Mouse (Mus musculus): Measurements from ENCODE around the gene Mat2a. TPM values are rescaled to one million over a fixed set of nuclear protein-coding genes. Genes with fewer than 3 reads are reported as not detected.

The Mat2a gene
- polyA plus RNA-seq, 2 experiments: 99.9 to 159 TPM

DNA sequence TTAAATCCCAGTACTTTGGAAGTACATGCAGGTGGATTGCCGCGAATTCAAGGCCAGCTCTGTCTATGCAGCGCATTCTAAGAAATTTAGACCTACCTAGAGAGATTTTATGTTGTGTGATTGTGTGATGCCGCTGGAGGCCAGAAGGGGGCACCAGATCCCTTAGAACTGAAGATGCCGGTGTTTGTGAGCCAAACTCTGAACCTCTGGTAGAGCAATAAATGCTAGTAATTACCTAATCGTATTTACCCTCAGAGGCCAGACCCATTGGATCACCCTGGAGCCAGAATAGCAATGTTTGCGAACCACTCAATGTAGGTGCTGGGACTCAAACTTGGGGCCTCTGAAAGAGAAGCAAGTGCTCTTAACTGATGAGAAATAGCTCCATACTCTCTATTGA is 37.5 kb downstream of the Mat2a start:
- peaks cover 0 to 6% of the 10 kb centered on the region in 2 experiments; a peak in 1 of 4 replicates for H3K4me1 ChIP-seq (replicated peaks; ENCODE audit: control insufficient read depth in 2 of 2, insufficient read depth in 2 of 2, low read length in 1 of 2)
- TF ChIP-seq CTCF (IDR thresholded peaks at IDR 0.05; ENCODE audit: low read depth) (peak; percentile 88), EP300 (IDR thresholded peaks at IDR 0.05; ENCODE audit: low read depth) (no peak)
- H3K4me3 ChIP-seq (ENCODE audit: insufficient read depth in 1 of 2, low read depth in 2 of 2, low read length in 2 of 2): no peak overlapping the region
- DNase-seq (ENCODE audit: low read depth in 3 of 3, low spot score in 3 of 3): peak; percentile 59 to 65 (median 60)
- no peak overlapping the region for H3K27ac ChIP-seq
- H3K36me3 ChIP-seq (replicated peaks; ENCODE audit: control insufficient read depth, insufficient read depth, low read depth): no peaks in the 10 kb centered on the region
- peak; percentile 24; the same call in 1 of the 2 replicates for ATAC-seq (ENCODE audit: insufficient read depth)
- H3K9ac ChIP-seq (replicated peaks): no peak overlapping the region
- H3K27me3 ChIP-seq (ENCODE audit: control insufficient read depth, insufficient read depth, low read length): no peaks in the 10 kb centered on the region
- H3K4me2 ChIP-seq (ENCODE audit: low read depth): no peak overlapping the region
- WGBS (ENCODE audit: insufficient replicate concordance): 13% methylated on average over 7 of the region's 7 CpGs
- no peaks in the 10 kb centered on the region for H3K9me3 ChIP-seq (ENCODE audit: control insufficient read depth, low read length)

DNA sequence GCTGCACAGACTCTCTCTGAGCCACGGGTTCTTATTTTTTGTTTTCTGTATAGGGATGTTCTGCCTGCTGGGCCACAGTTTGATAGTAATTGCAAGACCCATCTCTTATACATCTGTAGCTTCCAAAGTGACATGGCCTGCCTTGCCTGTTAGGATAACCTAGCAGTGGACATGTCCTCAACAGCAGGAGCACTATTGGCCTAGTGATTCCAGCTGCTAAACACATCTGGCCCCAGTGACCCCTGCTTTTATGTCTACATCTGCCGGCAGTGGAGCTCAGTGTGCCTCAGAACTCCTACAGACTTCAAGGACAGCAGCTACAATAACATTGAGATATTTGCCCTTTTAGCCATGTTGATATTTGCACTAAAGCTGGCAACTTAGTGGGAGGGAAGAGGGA is 39.4 kb downstream of the Mat2a start:
- H3K36me3 ChIP-seq (replicated peaks; ENCODE audit: control insufficient read depth, insufficient read depth, low read depth): no peaks in the 10 kb centered on the region
- DNase-seq (ENCODE audit: low read depth in 3 of 3, low spot score in 3 of 3) (no peak), ATAC-seq (ENCODE audit: insufficient read depth) (no peak)
- H3K27ac ChIP-seq: no peak overlapping the region
- no peaks in the 10 kb centered on the region for H3K27me3 ChIP-seq (ENCODE audit: control insufficient read depth, insufficient read depth, low read length)
- H3K4me1 ChIP-seq (replicated peaks; ENCODE audit: control insufficient read depth in 2 of 2, insufficient read depth in 2 of 2, low read length in 1 of 2): peaks cover 0 to 7% of the 10 kb centered on the region in 2 experiments; a peak in 1 of 4 replicates
- no peak overlapping the region for H3K4me3 ChIP-seq (ENCODE audit: insufficient read depth in 1 of 2, low read depth in 2 of 2, low read length in 2 of 2)
- no peaks in the 10 kb centered on the region for H3K9me3 ChIP-seq (ENCODE audit: control insufficient read depth, low read length)
- H3K9ac ChIP-seq (replicated peaks): no peak overlapping the region
- WGBS (ENCODE audit: insufficient replicate concordance): 67% methylated on average over 2 of the region's 2 CpGs
- no peak overlapping the region for H3K4me2 ChIP-seq (ENCODE audit: low read depth)
- TF ChIP-seq EP300 (IDR thresholded peaks at IDR 0.05; ENCODE audit: low read depth) (no peak), CTCF (IDR thresholded peaks at IDR 0.05; ENCODE audit: low read depth) (no peak)

DNA sequence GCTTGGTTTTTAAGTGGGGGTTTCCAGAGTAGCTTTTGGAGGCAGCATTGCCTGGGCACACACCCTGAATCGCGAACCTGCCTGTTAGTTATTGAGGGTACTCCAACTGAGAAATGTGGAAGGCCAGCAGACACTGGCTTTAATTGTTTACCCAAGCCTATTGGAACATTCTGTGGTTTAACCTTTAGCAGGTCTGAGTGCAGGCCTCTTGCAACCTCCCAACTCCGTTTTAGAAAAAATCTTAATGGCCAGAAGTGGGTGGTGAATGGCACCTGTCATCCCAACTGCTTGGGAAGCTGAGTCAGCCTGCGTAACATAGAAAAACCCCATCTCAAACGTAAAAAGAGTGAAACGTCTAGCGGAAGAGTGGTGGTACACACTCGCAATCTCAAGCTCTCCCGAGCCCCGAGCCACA is 42.5 kb downstream of the Mat2a start:
- Histone ChIP-seq H3K4me3 (ENCODE audit: insufficient read depth in 1 of 2, low read depth in 2 of 2, low read length in 2 of 2) (no peak overlapping the region), H3K4me2 (ENCODE audit: low read depth) (no peak overlapping the region), H3K27me3 (ENCODE audit: control insufficient read depth, insufficient read depth, low read length) (no peaks in the 10 kb centered on the region), H3K36me3 (replicated peaks; ENCODE audit: control insufficient read depth, insufficient read depth, low read depth) (peaks cover 2% of the 10 kb centered on the region; the same call in 1 of the 2 replicates), H3K4me1 (replicated peaks; ENCODE audit: control insufficient read depth in 2 of 2, insufficient read depth in 2 of 2, low read length in 1 of 2) (peaks cover 8 to 15% of the 10 kb centered on the region in 2 experiments), H3K9me3 (ENCODE audit: control insufficient read depth, low read length) (no peaks in the 10 kb centered on the region), H3K9ac (replicated peaks) (no peak overlapping the region), H3K27ac (no peak overlapping the region)
- TF ChIP-seq CTCF (IDR thresholded peaks at IDR 0.05; ENCODE audit: low read depth) (no peak), EP300 (IDR thresholded peaks at IDR 0.05; ENCODE audit: low read depth) (no peak)
- DNase-seq (ENCODE audit: low read depth in 3 of 3, low spot score in 3 of 3): no peak
- ATAC-seq (ENCODE audit: insufficient read depth): no peak
- 74% methylated on average over 10 of the region's 10 CpGs for WGBS (ENCODE audit: insufficient replicate concordance)

DNA sequence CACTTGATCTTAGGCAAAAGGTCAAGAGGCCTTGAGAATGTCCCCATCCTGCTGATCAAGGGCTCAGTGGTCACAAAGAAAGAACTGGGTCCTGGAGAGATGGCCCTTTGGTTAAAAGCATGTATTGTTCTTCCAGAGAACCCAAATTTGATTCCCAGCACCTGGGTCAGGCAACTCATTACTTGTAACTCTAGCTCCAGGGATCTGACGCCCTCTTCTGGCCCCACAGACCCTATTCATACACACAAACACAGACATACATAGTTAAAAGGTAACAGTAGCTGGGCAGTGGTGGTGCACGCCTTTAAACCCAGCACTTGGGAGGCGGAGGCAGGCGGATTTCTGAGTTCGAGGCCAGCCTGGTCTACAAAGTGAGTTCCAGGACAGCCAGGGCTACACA is 47.0 kb downstream of the Mat2a start:
- ATAC-seq (ENCODE audit: insufficient read depth) (no peak), DNase-seq (ENCODE audit: low read depth in 3 of 3, low spot score in 3 of 3) (no peak)
- Histone ChIP-seq H3K27ac (peak overlapping the region; percentile 31), H3K9me3 (ENCODE audit: control insufficient read depth, low read length) (no peaks in the 10 kb centered on the region), H3K4me3 (ENCODE audit: insufficient read depth in 1 of 2, low read depth in 2 of 2, low read length in 2 of 2) (peak overlapping the region in 1 of 2 experiments; percentile 91; a peak in 2 of 4 replicates), H3K4me2 (ENCODE audit: low read depth) (peak overlapping the region; percentile 79), H3K9ac (replicated peaks) (peak overlapping the region; percentile 23; the same call in 1 of the 2 replicates), H3K36me3 (replicated peaks; ENCODE audit: control insufficient read depth, insufficient read depth, low read depth) (peaks cover 9% of the 10 kb centered on the region; the same call in 1 of the 2 replicates), H3K4me1 (replicated peaks; ENCODE audit: control insufficient read depth in 2 of 2, insufficient read depth in 2 of 2, low read length in 1 of 2) (peaks cover 24 to 37% of the 10 kb centered on the region in 2 experiments), H3K27me3 (ENCODE audit: control insufficient read depth, insufficient read depth, low read length) (no peaks in the 10 kb centered on the region)
- WGBS (ENCODE audit: insufficient replicate concordance): 85% methylated on average over 5 of the region's 5 CpGs
- TF ChIP-seq EP300 (IDR thresholded peaks at IDR 0.05; ENCODE audit: low read depth) (no peak), CTCF (IDR thresholded peaks at IDR 0.05; ENCODE audit: low read depth) (peak; percentile 32; the same call in 1 of the 2 replicates)

DNA sequence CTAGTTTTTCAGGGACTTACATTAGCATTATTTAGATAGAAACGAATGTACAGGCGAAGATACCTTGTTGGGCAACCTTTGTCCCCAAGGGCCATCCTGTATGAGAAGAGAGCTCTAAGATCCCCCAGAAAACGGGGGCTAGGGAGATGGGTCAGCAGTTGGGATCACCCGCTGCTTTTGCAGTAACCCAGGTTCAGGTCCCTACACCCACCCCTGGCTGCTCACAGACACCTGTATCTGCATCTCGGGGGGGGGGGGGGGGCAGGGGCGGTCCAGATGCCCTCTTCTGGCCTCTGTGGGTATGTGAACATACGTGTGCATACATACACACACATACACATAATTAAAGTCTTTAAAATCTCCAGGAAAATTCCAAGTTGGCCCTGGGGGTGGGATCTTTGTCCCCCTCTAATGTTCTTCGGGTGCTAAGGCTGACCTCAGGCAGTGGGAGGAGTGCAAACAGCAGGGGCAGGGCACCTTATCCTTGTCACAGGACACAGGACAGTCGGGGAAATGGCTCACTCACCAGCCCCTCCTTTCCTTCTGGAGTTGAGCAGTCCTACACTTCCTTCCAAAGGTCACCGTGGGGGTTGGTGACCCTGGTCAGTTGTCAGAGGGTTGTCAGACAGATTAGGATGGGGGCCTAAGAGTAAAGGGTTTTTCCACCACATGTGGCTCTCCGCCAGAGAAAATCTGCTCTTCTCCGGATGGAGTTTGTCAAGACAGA is 48.4 kb downstream of the Mat2a start:
- TF ChIP-seq CTCF (IDR thresholded peaks at IDR 0.05; ENCODE audit: low read depth): peak; percentile 40
- TF ChIP-seq EP300 (IDR thresholded peaks at IDR 0.05; ENCODE audit: low read depth): no peak
- peak; percentile 60 for ATAC-seq (ENCODE audit: insufficient read depth)
- Histone ChIP-seq H3K9me3 (ENCODE audit: control insufficient read depth, low read length) (no peaks in the 10 kb centered on the region), H3K9ac (replicated peaks) (peak overlapping the region; percentile 99), H3K4me2 (ENCODE audit: low read depth) (peak overlapping the region; percentile 79), H3K4me3 (ENCODE audit: insufficient read depth in 1 of 2, low read depth in 2 of 2, low read length in 2 of 2) (peak overlapping the region; percentile 91 to 97), H3K4me1 (replicated peaks; ENCODE audit: control insufficient read depth in 2 of 2, insufficient read depth in 2 of 2, low read length in 1 of 2) (peaks cover 29 to 44% of the 10 kb centered on the region in 2 experiments), H3K27ac (peak overlapping the region; percentile 99), H3K27me3 (ENCODE audit: control insufficient read depth, insufficient read depth, low read length) (no peaks in the 10 kb centered on the region), H3K36me3 (replicated peaks; ENCODE audit: control insufficient read depth, insufficient read depth, low read depth) (peaks cover 18% of the 10 kb centered on the region)
- DNase-seq (ENCODE audit: low read depth in 3 of 3, low spot score in 3 of 3): peak in 2 of 3 experiments; percentile 58 to 62
- WGBS (ENCODE audit: insufficient replicate concordance): under 1% methylated on average over 12 of the region's 12 CpGs

All from liver, embryonic 14.5 days (tissue).